Mouse (Mus musculus) cortical plate, adult 2 months (tissue): ENCODE measurements around the gene Fuom.

ENCODE experiments used
- CTCF ChIP-seq: fragments of 200-500 bp; IDR thresholded peaks from 2 replicates; pipeline ENCODE4 v1.5.1; 2011; ENCODE audit warnings: mild to moderate bottlenecking, control low read depth, low read length; ENCODE audit not compliant: insufficient read depth; ENCODE audit errors: extremely low read depth
- POLR2A ChIP-seq: fragments of 200-500 bp; IDR thresholded peaks from 2 replicates; pipeline ENCODE4 v1.6.1; 2011; ENCODE audit warnings: mild to moderate bottlenecking, low read length, control low read depth; ENCODE audit not compliant: insufficient read depth; ENCODE audit errors: extremely low read depth

GRCm38 (mm10) chr7:140082242-140082678 is 20.0 kb downstream of the Fuom start, which contains the start of gene Caly:
- TF ChIP-seq CTCF (peak; percentile 28; the same call in 1 of the 2 replicates), POLR2A (peak; percentile 77)
